Mouse (Mus musculus) cerebellum, adult 2 months (tissue): ENCODE results near the gene Nbea. TPM values are rescaled to one million over a fixed set of nuclear protein-coding genes. Genes with fewer than 3 reads are reported as not detected.

Experiments used
- DNase-seq, 2 experiments: peaks; one replicate each; pipeline ENCODE4 v3.0.0; 2021
- H3K27ac ChIP-seq: fragments of 200-500 bp; 2 replicates; pipeline ENCODE4 v1.5.1; 2012; ENCODE audit warnings: low read length, control low read depth, inconsistent platforms; ENCODE audit not compliant: insufficient read depth
- H3K27me3 ChIP-seq: fragments of 200-500 bp; 2 replicates; pipeline ENCODE4 v1.6.1; 2012; ENCODE audit warnings: inconsistent platforms, mild to moderate bottlenecking, low read length, moderate library complexity; ENCODE audit not compliant: control insufficient read depth, insufficient read depth
- H3K4me1 ChIP-seq: fragments of 200-500 bp; 2 replicates; pipeline ENCODE4 v1.6.1; 2011; ENCODE audit warnings: low read length; ENCODE audit not compliant: control insufficient read depth, insufficient read depth
- H3K4me3 ChIP-seq: fragments of 200-500 bp; replicated peaks from 2 replicates; pipeline ENCODE3; 2011; ENCODE audit warnings: mild to moderate bottlenecking, low read depth, low read length, control low read depth; ENCODE audit not compliant: insufficient read depth
- CTCF ChIP-seq: fragments of 200-500 bp; IDR thresholded peaks from 2 replicates; pipeline ENCODE4 v1.5.1; 2011; ENCODE audit warnings: low read depth, mild to moderate bottlenecking, control low read depth, low read length, moderate library complexity, borderline replicate concordance; ENCODE audit not compliant: insufficient read depth
- POLR2A ChIP-seq: fragments of 200-500 bp; IDR thresholded peaks from 2 replicates; pipeline ENCODE4 v1.6.1; 2011; ENCODE audit warnings: low read length, control low read depth, borderline replicate concordance; ENCODE audit not compliant: insufficient read depth
- WGBS: fragments of 180-500 bp; shearing (Covaris S2); methylation state at CpG from one replicate; pipeline ENCODE4 v1.1.7; 2018; 5-methylcytosine and 5-hydroxymethylcytosine counted together
- polyA plus RNA-seq: library from polyadenylated mRNA; depleted of rRNA; stranded (reverse); fragments of >200 nt; gene quantifications from 2 replicates; pipeline ENCODE4 v1.2.3, GENCODE M21; 2012

Gene Nbea
- polyA plus RNA-seq, 1 experiment, result 109 TPM

DNA sequence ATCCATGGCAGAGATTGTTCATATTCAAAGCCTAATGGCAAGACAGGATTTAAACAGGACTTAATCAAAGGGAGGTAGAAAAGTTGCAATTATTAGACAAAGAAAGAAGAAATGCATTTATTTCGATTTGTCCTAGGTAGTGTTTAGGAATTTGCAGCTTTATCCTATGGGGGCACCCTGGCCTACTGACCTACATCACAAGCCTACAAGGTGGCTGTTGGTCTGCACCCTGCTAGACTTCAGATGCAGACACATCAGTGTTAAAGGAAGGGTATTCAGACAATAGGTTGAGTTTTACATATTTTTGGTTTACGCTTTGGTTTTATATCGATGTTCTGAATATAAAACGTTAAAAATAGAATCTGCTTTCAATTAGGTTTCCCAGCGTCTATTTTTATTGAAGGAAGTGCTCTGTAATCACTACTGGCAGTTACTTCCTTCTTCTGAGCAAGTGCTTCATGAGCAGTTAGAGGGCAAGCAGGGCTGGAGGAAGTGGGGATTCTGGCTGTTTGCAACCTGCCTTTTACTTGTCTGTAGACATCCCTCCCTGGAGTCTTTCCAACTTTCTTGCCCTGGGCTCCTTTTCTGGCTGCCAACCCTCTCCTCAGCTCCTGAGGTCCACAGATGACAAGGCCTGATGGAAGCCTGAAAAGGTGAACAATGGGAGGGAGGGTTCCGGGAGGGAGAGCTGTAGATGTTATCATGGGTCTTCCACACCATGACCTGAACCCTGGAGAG, 366.7 kb downstream of the Nbea start:
- TF ChIP-seq CTCF (no peak), POLR2A (no peak)
- Histone ChIP-seq H3K27me3 (no peaks in the 10 kb centered on the region), H3K27ac (no peak overlapping the region), H3K4me3 (no peak overlapping the region), H3K4me1 (peaks cover 5% of the 10 kb centered on the region)
- 60% methylated on average over 6 of the region's 6 CpGs for WGBS
- DNase-seq, result peak in 1 of 2 experiments; percentile 54

DNA sequence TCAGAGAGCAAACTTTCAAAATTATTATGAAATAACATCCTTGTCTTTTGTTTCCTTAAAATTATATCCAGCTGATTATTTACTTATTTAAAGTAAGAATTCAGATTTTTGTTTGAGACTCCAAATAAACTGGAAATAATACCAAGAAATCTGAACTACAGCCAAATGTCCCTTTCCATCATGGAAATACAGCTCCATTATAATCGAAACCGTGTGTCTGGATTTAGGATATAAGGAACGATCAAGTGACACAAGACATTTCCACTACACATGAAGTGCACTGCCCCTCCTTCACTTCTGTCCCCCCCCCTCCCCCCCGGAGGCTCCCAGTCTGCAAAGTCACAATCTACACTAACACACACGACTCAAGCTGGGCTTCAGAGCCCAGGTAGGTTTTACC, 367.4 kb downstream of the Nbea start:
- no peak for DNase-seq
- TF ChIP-seq POLR2A, result no peak
- TF ChIP-seq CTCF, result no peak
- peaks cover 5% of the 10 kb centered on the region for H3K4me1 ChIP-seq
- 42% methylated on average over 5 of the region's 5 CpGs for WGBS
- no peaks in the 10 kb centered on the region for H3K27me3 ChIP-seq
- no peak overlapping the region for H3K4me3 ChIP-seq
- no peak overlapping the region for H3K27ac ChIP-seq

DNA sequence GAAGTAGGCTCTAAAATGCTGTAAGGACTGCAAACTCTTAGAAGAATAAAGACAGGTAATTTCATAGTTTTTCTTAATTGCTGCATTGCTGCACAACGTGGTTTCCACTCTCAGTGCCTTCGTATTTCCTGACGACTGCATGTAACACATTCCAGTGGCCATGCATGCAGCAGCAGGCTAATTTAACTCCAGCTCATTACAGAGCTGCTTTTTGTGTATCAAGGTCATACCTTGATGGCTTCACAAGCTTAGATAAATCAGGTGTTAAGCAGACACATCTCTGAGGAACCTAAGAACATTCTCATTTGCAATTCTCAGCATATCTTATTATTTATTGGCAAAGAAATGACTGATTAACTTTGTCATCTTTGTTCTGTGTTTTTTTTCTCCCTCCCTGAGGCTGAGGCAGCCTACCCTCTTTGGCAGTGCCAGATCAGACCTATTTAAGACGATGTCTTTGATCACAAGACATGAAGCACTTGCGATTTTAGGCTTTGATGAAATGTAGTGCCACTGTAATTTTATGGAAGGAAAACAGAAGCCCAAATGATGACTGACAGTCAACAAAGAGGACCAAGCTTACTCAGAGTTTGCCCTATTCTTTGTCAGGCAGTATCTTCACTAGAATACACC, 368.4 kb downstream of the Nbea start:
- H3K4me3 ChIP-seq, result no peak overlapping the region
- H3K4me1 ChIP-seq, result peaks cover 5% of the 10 kb centered on the region
- no peak for TF ChIP-seq CTCF
- TF ChIP-seq POLR2A, result no peak
- no peak overlapping the region for H3K27ac ChIP-seq
- 67% methylated on average over 5 of the region's 5 CpGs for WGBS
- H3K27me3 ChIP-seq, result no peaks in the 10 kb centered on the region
- DNase-seq, result no peak

DNA sequence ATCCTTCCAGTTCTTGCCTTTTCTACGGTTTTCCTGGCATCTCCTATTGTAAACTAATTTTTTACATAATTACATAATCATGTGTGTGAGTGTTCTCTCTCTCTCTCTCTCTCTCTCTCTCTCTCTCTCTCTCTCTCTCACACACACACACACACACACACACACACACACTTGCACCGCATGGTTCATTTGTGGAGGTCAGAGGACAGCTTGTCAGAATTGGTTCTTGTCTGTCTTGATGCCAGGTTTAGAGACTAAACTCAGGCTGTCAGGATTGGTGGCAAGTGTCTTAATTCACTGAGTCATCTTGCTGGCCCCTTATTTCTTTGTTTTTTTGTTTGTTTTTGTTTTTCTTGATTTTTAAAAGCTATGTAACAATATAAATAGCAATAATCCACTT, 388.7 kb downstream of the Nbea start:
- H3K4me1 ChIP-seq, result peaks cover 16% of the 10 kb centered on the region
- 50% methylated on average over 2 of the region's 2 CpGs for WGBS
- H3K4me3 ChIP-seq, result no peak overlapping the region
- no peak overlapping the region for H3K27ac ChIP-seq
- no peaks in the 10 kb centered on the region for H3K27me3 ChIP-seq
- no peak for DNase-seq
- TF ChIP-seq POLR2A (no peak), CTCF (no peak)

DNA sequence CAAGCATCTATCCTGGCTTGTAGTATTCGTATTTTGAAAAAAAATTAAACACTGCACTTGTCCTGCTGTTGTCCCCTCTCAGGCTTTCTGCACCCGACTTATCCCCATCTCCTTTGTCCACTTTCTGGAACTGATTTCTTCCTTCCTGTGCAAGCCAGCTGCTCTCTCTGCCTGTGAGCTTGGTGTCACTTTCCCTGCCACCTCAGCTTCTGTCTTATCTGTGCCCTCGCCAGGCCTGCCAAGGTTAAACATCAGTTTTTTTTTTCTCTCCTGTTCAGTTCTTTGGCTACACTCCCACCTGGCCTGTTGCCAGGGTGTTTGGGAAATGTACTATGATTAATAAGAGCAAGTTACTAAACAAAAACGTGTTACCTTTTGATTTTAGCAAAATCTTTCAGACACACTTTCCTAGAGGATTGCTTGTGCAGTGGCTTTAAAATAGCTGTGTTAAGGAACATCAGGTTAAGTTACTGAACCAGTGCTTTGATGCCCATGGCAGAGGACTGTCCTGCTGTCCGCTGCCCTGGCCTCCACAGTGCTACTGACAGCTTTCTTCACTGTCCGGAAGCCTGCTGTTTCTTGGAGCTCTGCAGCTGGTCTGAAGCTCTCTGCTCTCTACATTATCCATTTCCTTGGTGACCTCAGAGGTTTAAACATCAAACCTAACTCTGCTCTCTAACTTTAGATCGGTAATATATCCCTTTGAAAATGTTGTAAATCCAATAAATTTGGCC, 389.5 kb downstream of the Nbea start:
- DNase-seq, result peak; percentile 66

DNA sequence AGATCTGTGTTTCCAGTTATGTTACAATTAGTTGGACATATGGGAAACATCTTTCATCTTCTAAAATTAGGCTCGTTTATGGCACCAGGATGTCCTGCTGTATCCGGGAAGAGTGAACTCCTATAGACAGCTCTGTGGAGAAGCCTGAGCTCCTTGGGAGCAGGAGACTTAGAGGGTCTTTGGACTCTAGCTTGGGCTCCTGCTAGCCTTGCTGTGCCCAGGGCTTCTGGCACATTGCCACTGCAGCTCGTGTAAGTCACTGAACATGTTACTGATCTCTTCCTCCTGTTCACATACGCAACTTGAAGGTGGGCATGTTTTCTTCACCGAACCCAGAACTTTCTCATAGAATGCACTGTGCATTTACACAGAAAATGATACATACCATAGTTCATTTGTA, 391.2 kb downstream of the Nbea start:
- 27% methylated on average over 5 of the region's 5 CpGs for WGBS
- peak; percentile 53 to 56 for DNase-seq
- peaks cover 16% of the 10 kb centered on the region for H3K4me1 ChIP-seq
- no peak overlapping the region for H3K4me3 ChIP-seq
- peak overlapping the region; percentile 11; the same call in 1 of the 2 replicates for H3K27ac ChIP-seq
- TF ChIP-seq CTCF (no peak), POLR2A (no peak)
- no peaks in the 10 kb centered on the region for H3K27me3 ChIP-seq

More for the DNA sequence above, 389.5 kb downstream of the Nbea start:
- no peaks in the 10 kb centered on the region for H3K27me3 ChIP-seq
- TF ChIP-seq CTCF, result no peak
- TF ChIP-seq POLR2A, result no peak
- H3K4me3 ChIP-seq, result no peak overlapping the region
- 27% methylated on average over 7 of the region's 7 CpGs for WGBS
- H3K27ac ChIP-seq, result no peak overlapping the region
- H3K4me1 ChIP-seq, result peaks cover 16% of the 10 kb centered on the region

DNA sequence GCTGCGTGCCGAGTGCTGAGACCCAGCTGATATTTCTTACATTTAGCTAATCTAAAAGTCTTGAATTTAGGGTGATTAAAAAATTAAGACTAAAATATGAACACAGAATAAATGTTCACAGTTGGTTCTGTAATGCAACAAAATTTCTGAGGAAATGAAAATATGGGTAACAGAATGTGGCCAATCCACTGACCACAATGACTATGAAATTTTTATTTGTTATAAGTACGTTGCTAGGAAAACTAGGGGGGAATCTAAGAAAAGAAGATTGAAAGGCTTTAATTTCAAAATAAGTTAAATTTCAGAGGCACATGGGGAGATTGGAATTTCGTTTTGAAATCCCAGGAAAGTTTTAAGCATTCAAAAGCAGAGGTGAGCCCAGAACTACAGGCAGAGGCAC, 392.9 kb downstream of the Nbea start:
- 88% methylated on average over 4 of the region's 4 CpGs for WGBS
- no peak overlapping the region for H3K27ac ChIP-seq
- H3K4me3 ChIP-seq, result no peak overlapping the region
- DNase-seq, result no peak
- TF ChIP-seq CTCF (no peak), POLR2A (no peak)
- H3K4me1 ChIP-seq, result peaks cover 16% of the 10 kb centered on the region
- no peaks in the 10 kb centered on the region for H3K27me3 ChIP-seq

DNA sequence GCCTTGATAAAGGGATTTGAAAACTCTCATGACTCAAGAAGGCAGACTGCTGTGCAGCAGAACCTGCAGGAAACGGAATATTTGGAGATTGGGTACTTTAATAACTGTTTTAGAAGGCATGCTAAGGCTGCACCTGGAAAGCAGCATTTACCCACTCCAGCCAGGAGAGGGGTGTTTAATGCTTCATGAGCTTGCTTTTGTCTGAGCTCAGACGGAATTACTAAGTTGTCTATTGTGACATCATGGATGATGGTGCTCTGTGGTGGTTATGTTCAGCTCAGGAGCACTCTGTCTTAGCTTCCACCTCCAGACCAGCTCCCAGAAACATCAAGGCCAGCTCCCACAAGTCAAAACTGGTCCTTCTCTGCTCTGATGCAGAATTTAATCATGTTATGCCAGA, 393.6 kb downstream of the Nbea start:
- no peak overlapping the region for H3K4me3 ChIP-seq
- 13% methylated on average over 2 of the region's 2 CpGs for WGBS
- no peak; the same call in 1 of the 2 replicates for TF ChIP-seq CTCF
- TF ChIP-seq POLR2A, result no peak
- peaks cover 16% of the 10 kb centered on the region for H3K4me1 ChIP-seq
- DNase-seq, result peak in 1 of 2 experiments; percentile 39
- 0 out of 2 replicates have a peak overlapping the region, but pooled peaks have one; percentile 55 for H3K27ac ChIP-seq
- no peaks in the 10 kb centered on the region for H3K27me3 ChIP-seq
